Mouse (Mus musculus) inflammation-experienced regulatory T-cells, adult 6 months (primary cell): ENCODE measurements around the gene Ap4s1. TPM values are rescaled to one million over a fixed set of nuclear protein-coding genes. Genes with fewer than 3 reads are reported as not detected.
"Not testable (repeated sequence)": the region's sequence is repeated elsewhere in the genome, so short reads cannot be mapped to it uniquely, and the experiment has no call there.

Experiments used
- ATAC-seq: one replicate; pipeline ENCODE4 v1.8.0; 2017
- polyA plus RNA-seq, 3 experiments: library from polyadenylated mRNA; unstranded; fragments of 100-300 nt; shearing (Covaris generic); gene quantifications; one replicate each; pipeline ENCODE4 v1.2.1; 2017

The Ap4s1 gene
- 10 to 100 TPM; 14.2 to 16.3 (median 16.2) TPM for polyA plus RNA-seq

- peak; percentile 55 for ATAC-seq
These were observed at the start of gene Ap4s1 for GRCm38 (mm10) chr12:51690893-51691844. TSS of gene Ap4s1 (plus strand) at chr12:51691033.

GRCm38 (mm10) chr12:51641871-51642270 is 49.0 kb upstream of the Ap4s1 start:
- ATAC-seq, result no peak

- not testable (repeated sequence) for ATAC-seq
These were observed 41.4 kb upstream of the Ap4s1 start for GRCm38 (mm10) chr12:51649401-51649800.

GRCm38 (mm10) chr12:51655944-51656465 is 34.8 kb upstream of the Ap4s1 start:
- ATAC-seq, result no peak

GRCm38 (mm10) chr12:51663011-51663410 is 27.8 kb upstream of the Ap4s1 start:
- ATAC-seq, result no peak

GRCm38 (mm10) chr12:51663908-51664307 is 26.9 kb upstream of the Ap4s1 start:
- no peak for ATAC-seq

GRCm38 (mm10) chr12:51666708-51667430 is 24.0 kb upstream of the Ap4s1 start:
- ATAC-seq, result no peak

GRCm38 (mm10) chr12:51671231-51671891 is 19.5 kb upstream of the Ap4s1 start:
- no peak for ATAC-seq

- no peak for ATAC-seq
These were observed 17.6 kb upstream of the Ap4s1 start for GRCm38 (mm10) chr12:51673270-51673669.

- no peak for ATAC-seq
These were observed 14.4 kb upstream of the Ap4s1 start for GRCm38 (mm10) chr12:51676442-51676841.

GRCm38 (mm10) chr12:51678844-51679243 is 12.0 kb upstream of the Ap4s1 start:
- no peak for ATAC-seq

- no peak for ATAC-seq
These were observed 2.3 kb upstream of the Ap4s1 start for GRCm38 (mm10) chr12:51688546-51688945.

GRCm38 (mm10) chr12:51691845-51692632 is 1.2 kb downstream of the Ap4s1 start, which contains the start of gene Strn3:
TSS of gene Strn3 (minus strand) at chr12:51691897.
- peak; percentile 86 for ATAC-seq

- ATAC-seq, result not testable (repeated sequence)
These were observed 2.0 kb downstream of the Ap4s1 start for GRCm38 (mm10) chr12:51692870-51693269.

GRCm38 (mm10) chr12:51693419-51693818 is 2.6 kb downstream of the Ap4s1 start:
- no peak for ATAC-seq

GRCm38 (mm10) chr12:51694096-51694495 is 3.3 kb downstream of the Ap4s1 start:
- no peak for ATAC-seq

- ATAC-seq, result no peak
These were observed 4.1 kb downstream of the Ap4s1 start for GRCm38 (mm10) chr12:51694966-51695365.

GRCm38 (mm10) chr12:51696157-51696556 is 5.3 kb downstream of the Ap4s1 start:
- no peak for ATAC-seq

GRCm38 (mm10) chr12:51699623-51700393 is 9.0 kb downstream of the Ap4s1 start:
- no peak for ATAC-seq

GRCm38 (mm10) chr12:51701723-51702122 is 10.9 kb downstream of the Ap4s1 start:
- no peak for ATAC-seq

- no peak for ATAC-seq
These were observed 13.0 kb downstream of the Ap4s1 start for GRCm38 (mm10) chr12:51703859-51704258.
